Mouse (Mus musculus) urinary bladder, postnatal 4 days (tissue): ENCODE measurements at regions not wholly inside any gene's neighbourhood (a gene's known extent, or its start where the extent isn't known, plus 50 kb on each side); places are given as distances from the start of the nearest gene placed in this dataset.
"Not testable (repeated sequence)": the region's sequence is repeated elsewhere in the genome, so short reads cannot be mapped to it uniquely, and the experiment has no call there.

ENCODE experiments used
- DNase-seq, 2 experiments: peaks; one replicate each; pipeline ENCODE4 v3.0.0; 2021 to 2022; ENCODE audit warnings: low spot score in 2 of 2

- no peak for DNase-seq
Measured at GRCm38 (mm10) chr3:5806947-5807575, 56.5 kb downstream of the Gm8797 start.

GRCm38 (mm10) chr3:5811071-5811590 lies 60.5 kb downstream of the Gm8797 start:
- DNase-seq: no peak

GRCm38 (mm10) chr3:5820243-5820642 lies 69.6 kb downstream of the Gm8797 start:
- not testable (repeated sequence) for DNase-seq

- DNase-seq: peak; percentile 100
Measured at GRCm38 (mm10) chr3:5860237-5860636, 109.6 kb downstream of the Gm8797 start.

- no peak for DNase-seq
Measured at GRCm38 (mm10) chr3:5870407-5870806, 119.8 kb downstream of the Gm8797 start.

- DNase-seq: no peak
Measured at GRCm38 (mm10) chr3:5879113-5879512, 128.5 kb downstream of the Gm8797 start.

- DNase-seq: no peak
Measured at GRCm38 (mm10) chr3:5917536-5917935, 166.9 kb downstream of the Gm8797 start.

GRCm38 (mm10) chr3:5950243-5950642 lies 199.6 kb downstream of the Gm8797 start:
- DNase-seq: not testable (repeated sequence)

- not testable (repeated sequence) for DNase-seq
Measured at GRCm38 (mm10) chr3:5989011-5989645, 238.5 kb downstream of the Gm8797 start.

- no peak for DNase-seq
Measured at GRCm38 (mm10) chr3:6004423-6004822, 253.8 kb downstream of the Gm8797 start.

- DNase-seq: no peak
Measured at GRCm38 (mm10) chr3:6018749-6019148, 268.1 kb downstream of the Gm8797 start.

GRCm38 (mm10) chr3:6041325-6041724 lies 290.7 kb downstream of the Gm8797 start:
- DNase-seq: not testable (repeated sequence)

- no peak for DNase-seq
Measured at GRCm38 (mm10) chr3:6049472-6050045, 299.0 kb downstream of the Gm8797 start.

GRCm38 (mm10) chr3:6051901-6052300 lies 301.3 kb downstream of the Gm8797 start:
- no peak for DNase-seq

- no peak for DNase-seq
Measured at GRCm38 (mm10) chr3:6083855-6084254, 333.2 kb downstream of the Gm8797 start.

GRCm38 (mm10) chr3:6087267-6087666 lies 336.7 kb downstream of the Gm8797 start:
- DNase-seq: no peak

GRCm38 (mm10) chr3:6093931-6094330 lies 343.3 kb downstream of the Gm8797 start:
- DNase-seq: no peak

- DNase-seq: not testable (repeated sequence)
Measured at GRCm38 (mm10) chr3:6094410-6094809, 343.8 kb downstream of the Gm8797 start.

- DNase-seq: no peak
Measured at GRCm38 (mm10) chr3:6100863-6101262, 350.3 kb downstream of the Gm8797 start.

- DNase-seq: no peak
Measured at GRCm38 (mm10) chr3:6102866-6103265, 352.3 kb downstream of the Gm8797 start.

GRCm38 (mm10) chr3:6106659-6107058 lies 356.1 kb downstream of the Gm8797 start:
- no peak for DNase-seq

- DNase-seq: no peak
Measured at GRCm38 (mm10) chr3:6107377-6108155, 357.0 kb downstream of the Gm8797 start.
